Mouse (Mus musculus): ENCODE measurements around the gene Stim2. TPM values are rescaled to one million over a fixed set of nuclear protein-coding genes. Genes with fewer than 3 reads are reported as not detected.

The Stim2 gene
- total and polyA plus RNA-seq, 3 experiments, result 16.8 to 21.5 (median 18.2) TPM

DNA sequence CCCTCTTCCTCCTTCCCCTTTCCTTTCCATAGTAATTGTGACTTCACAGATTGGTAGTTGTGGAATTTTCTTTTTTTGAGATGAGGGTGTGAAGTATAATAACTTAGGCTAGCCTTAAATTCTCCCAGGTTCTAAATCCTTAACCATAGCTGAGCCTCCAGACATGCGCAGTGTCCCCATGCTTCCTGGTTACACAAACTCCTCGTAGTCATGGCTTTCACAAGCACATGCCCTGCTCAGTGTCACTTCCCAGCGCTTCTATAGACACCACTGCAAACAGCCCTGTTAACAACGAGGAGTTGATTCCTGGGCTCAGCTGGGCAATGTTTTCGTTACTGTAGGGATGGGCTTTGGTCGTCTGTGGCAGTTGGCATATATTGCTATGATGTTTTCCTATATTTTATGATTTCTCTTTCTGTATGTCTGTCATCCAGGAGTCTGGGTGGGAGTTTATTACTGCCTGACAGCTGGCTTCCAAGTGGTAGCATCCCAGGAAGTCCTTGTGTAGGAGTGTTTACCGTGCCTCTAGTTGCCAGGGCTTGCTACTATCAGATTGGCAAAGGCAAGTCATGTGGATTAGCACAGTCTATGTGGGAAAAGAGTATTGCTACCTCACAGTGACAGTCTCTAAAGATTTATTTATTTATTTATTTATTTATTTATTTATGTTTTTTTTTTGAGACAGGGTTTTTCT lies 55.5 kb downstream of the Stim2 start:
- Histone ChIP-seq H3K4me2 (ENCODE audit: insufficient read depth, low read depth, poor library complexity, severe bottlenecking) (no peak overlapping the region), H3K4me3 (replicated peaks in 1 of 3; ENCODE audit: low read depth in 2 of 3, low read length in 2 of 3, poor library complexity in 1 of 3) (no peak overlapping the region), H3K9me3 (replicated peaks; ENCODE audit: low read length) (peaks cover 7% of the 10 kb centered on the region), H3K27ac (ENCODE audit: insufficient read depth, low read depth) (no peak overlapping the region), H3K9ac (ENCODE audit: insufficient read depth, low read depth) (no peak overlapping the region), H3K79me2 (replicated peaks; ENCODE audit: control insufficient read depth, extremely low read depth, insufficient read depth, poor library complexity, severe bottlenecking) (no peaks in the 10 kb centered on the region), H3K4me1 (ENCODE audit: control insufficient read depth in 1 of 2, insufficient read depth in 2 of 2) (peaks cover 0 to 33% of the 10 kb centered on the region in 2 experiments; a peak in 2 of 4 replicates), H3K36me3 (replicated peaks in 1 of 2; ENCODE audit: control insufficient read depth in 1 of 2, insufficient read depth in 1 of 2, low read length in 1 of 2) (peaks cover 0 to 36% of the 10 kb centered on the region in 2 experiments), H3K27me3 (replicated peaks) (no peaks in the 10 kb centered on the region)
- TF ChIP-seq SMC3 (IDR thresholded peaks at IDR 0.05; ENCODE audit: low read depth, low read length), result no peak
- TF ChIP-seq NRF1 (IDR thresholded peaks at IDR 0.05; ENCODE audit: low read depth, low read length), result no peak
- TF ChIP-seq RCOR1 (conservative IDR thresholded peaks at IDR 0.05; ENCODE audit: low read depth, low read length), result no peak
- TF ChIP-seq JUN (IDR thresholded peaks at IDR 0.05; ENCODE audit: insufficient read depth, low read depth, low read length), result no peak
- no peak for TF ChIP-seq IRF4 (IDR thresholded peaks at IDR 0.05; ENCODE audit: low read depth, low read length)
- no peak for TF ChIP-seq ELF1 (IDR thresholded peaks at IDR 0.05; ENCODE audit: low read depth, low read length)
- TF ChIP-seq POLR2AphosphoS2 (IDR thresholded peaks at IDR 0.05; ENCODE audit: low read depth, low read length), result no peak
- TF ChIP-seq CHD2 (IDR thresholded peaks at IDR 0.05; ENCODE audit: low read length), result no peak
- no peak for TF ChIP-seq BHLHE40 (IDR thresholded peaks at IDR 0.05; ENCODE audit: low read depth, low read length)
- no peak for DNase-seq (ENCODE audit: extremely low read depth)
- dilution Hi-C loops (cut with MboI; ENCODE audit: extremely low pct_ligation_motif_present, extremely low pct_unique_long_range_greater_than_20kb, low sequenced_read_pairs) (no loop called here), in situ Hi-C loops (cut with MboI; ENCODE audit: low pct_ligation_motif_present, low pct_unique_long_range_greater_than_20kb, low sequenced_read_pairs) (no loop called here)

GRCm38 (mm10) chr5:54056266-54056665 lies 58.0 kb downstream of the Stim2 start:
- dilution Hi-C loops (cut with MboI; ENCODE audit: extremely low pct_ligation_motif_present, extremely low pct_unique_long_range_greater_than_20kb, low sequenced_read_pairs), result no loop called here
- no peak overlapping the region for H3K4me2 ChIP-seq (ENCODE audit: insufficient read depth, low read depth, poor library complexity, severe bottlenecking)
- TF ChIP-seq NRF1 (IDR thresholded peaks at IDR 0.05; ENCODE audit: low read depth, low read length) (no peak), KAT2A (IDR thresholded peaks at IDR 0.05; ENCODE audit: insufficient replicate concordance, low read length) (no peak), ZKSCAN1 (IDR thresholded peaks at IDR 0.05; ENCODE audit: borderline replicate concordance, low read depth, low read length) (no peak), MEF2A (IDR thresholded peaks at IDR 0.05; ENCODE audit: borderline replicate concordance, low read depth, low read length) (no peak), ZNF384 (IDR thresholded peaks at IDR 0.05; ENCODE audit: low read depth, low read length) (no peak), PAX5 (IDR thresholded peaks at IDR 0.05; ENCODE audit: low read length) (no peak), NELFE (IDR thresholded peaks at IDR 0.05; ENCODE audit: low read depth, low read length) (no peak), TBP (conservative IDR thresholded peaks at IDR 0.05; ENCODE audit: low read depth, low read length) (no peak), ETS1 (conservative IDR thresholded peaks at IDR 0.05; ENCODE audit: low read depth, low read length) (no peak), POLR2AphosphoS2 (IDR thresholded peaks at IDR 0.05; ENCODE audit: low read depth, low read length) (no peak), USF1 (IDR thresholded peaks at IDR 0.05; ENCODE audit: low read depth, low read length) (no peak), GABPA (IDR thresholded peaks at IDR 0.05; ENCODE audit: insufficient replicate concordance, low read depth, low read length) (no peak), BHLHE40 (IDR thresholded peaks at IDR 0.05; ENCODE audit: low read depth, low read length) (no peak), ZMIZ1 (IDR thresholded peaks at IDR 0.05; ENCODE audit: low read depth, low read length) (no peak), HCFC1 (IDR thresholded peaks at IDR 0.05; ENCODE audit: low read depth, low read length) (no peak), SIN3A (IDR thresholded peaks at IDR 0.05; ENCODE audit: low read length) (no peak), CTCF (conservative IDR thresholded peaks at IDR 0.05 in 1 of 2, IDR thresholded peaks at IDR 0.05 in 1 of 2; ENCODE audit: low read depth in 2 of 2, low read length in 2 of 2) (no peak), SMC3 (IDR thresholded peaks at IDR 0.05; ENCODE audit: low read depth, low read length) (no peak), CHD2 (IDR thresholded peaks at IDR 0.05; ENCODE audit: low read length) (no peak), EP300 (IDR thresholded peaks at IDR 0.05; ENCODE audit: low read length) (no peak)

More at GRCm38 (mm10) chr5:54056266-54056665, 58.0 kb downstream of the Stim2 start:
- Histone ChIP-seq H3K4me3 (replicated peaks in 1 of 3; ENCODE audit: low read depth in 2 of 3, low read length in 2 of 3, poor library complexity in 1 of 3) (no peak overlapping the region), H3K9ac (ENCODE audit: insufficient read depth, low read depth) (no peak overlapping the region), H3K9me3 (replicated peaks; ENCODE audit: low read length) (peaks cover 7% of the 10 kb centered on the region), H3K27ac (ENCODE audit: insufficient read depth, low read depth) (no peak overlapping the region), H3K27me3 (replicated peaks) (no peaks in the 10 kb centered on the region), H3K4me1 (ENCODE audit: control insufficient read depth in 1 of 2, insufficient read depth in 2 of 2) (peaks cover 0 to 15% of the 10 kb centered on the region in 2 experiments; a peak in 2 of 4 replicates), H3K79me2 (replicated peaks; ENCODE audit: control insufficient read depth, extremely low read depth, insufficient read depth, poor library complexity, severe bottlenecking) (no peaks in the 10 kb centered on the region), H3K36me3 (replicated peaks in 1 of 2; ENCODE audit: control insufficient read depth in 1 of 2, insufficient read depth in 1 of 2, low read length in 1 of 2) (peaks cover 0 to 36% of the 10 kb centered on the region in 2 experiments)
- in situ Hi-C loops (cut with MboI; ENCODE audit: low pct_ligation_motif_present, low pct_unique_long_range_greater_than_20kb, low sequenced_read_pairs), result no loop called here
- DNase-seq (ENCODE audit: extremely low read depth), result no peak

Measured in CH12.LX (cell line).